Mouse (Mus musculus) kidney, embryonic 14.5 days (tissue): Measurements from ENCODE around the gene Ear2. TPM values are rescaled to one million over a fixed set of nuclear protein-coding genes. Genes with fewer than 3 reads are reported as not detected.
"Not testable (repeated sequence)": the region's sequence is repeated elsewhere in the genome, so short reads cannot be mapped to it uniquely, and the experiment has no call there.

Experiments
- ATAC-seq: fragments of 200-750 bp; cut with Nextera tagmentation; 2 replicates; pipeline ENCODE4 v1.8.0; 2017; ENCODE audit warnings: moderate number of reproducible peaks, mild to moderate bottlenecking, moderate TSS enrichment, moderate library complexity; ENCODE audit not compliant: low FRiP score, low TSS enrichment
- H3K27ac ChIP-seq: fragments of 300-500 bp; sonication (generic); 2 replicates; pipeline ENCODE4 v1.5.1; 2014; ENCODE audit warnings: low read depth, mild to moderate bottlenecking, low read length, moderate library complexity, mixed read lengths
- H3K27me3 ChIP-seq: fragments of 300-500 bp; sonication (generic); 2 replicates; pipeline ENCODE4 v1.6.1; 2014; ENCODE audit warnings: mild to moderate bottlenecking, low read length; ENCODE audit not compliant: control insufficient read depth, insufficient read depth
- H3K36me3 ChIP-seq: fragments of 300-500 bp; sonication (generic); 2 replicates; pipeline ENCODE4 v1.6.1; 2014; ENCODE audit warnings: low read length, mixed read lengths; ENCODE audit not compliant: control insufficient read depth, insufficient read depth
- H3K4me1 ChIP-seq: fragments of 300-500 bp; sonication (generic); 2 replicates; pipeline ENCODE4 v1.6.1; 2014; ENCODE audit warnings: low read length, mixed read lengths; ENCODE audit not compliant: control insufficient read depth, insufficient read depth
- H3K4me2 ChIP-seq: fragments of 300-500 bp; sonication (generic); replicated peaks from 2 replicates; pipeline ENCODE4 v1.6.1; 2014; ENCODE audit warnings: low read depth, mild to moderate bottlenecking, low read length
- H3K4me3 ChIP-seq: fragments of 300-500 bp; sonication (generic); 2 replicates; pipeline ENCODE4 v1.5.1; 2014; ENCODE audit warnings: mild to moderate bottlenecking, low read length
- H3K9ac ChIP-seq: fragments of 300-500 bp; sonication (generic); 2 replicates; pipeline ENCODE4 v1.6.1; 2014; ENCODE audit warnings: low read depth, mild to moderate bottlenecking, low read length, moderate library complexity
- H3K9me3 ChIP-seq: fragments of 300-500 bp; sonication (generic); 2 replicates; pipeline ENCODE4 v1.6.1; 2016; ENCODE audit warnings: low read length; ENCODE audit not compliant: control insufficient read depth
- WGBS: fragments of 180-500 bp; shearing (Covaris S2); extraction: QIAGEN DNeasy Blood & Tissue Kit; methylation state at CpG from one replicate; pipeline ENCODE4 v1.1.7; 2014; 5-methylcytosine and 5-hydroxymethylcytosine counted together
- polyA plus RNA-seq: library from polyadenylated mRNA; unstranded; fragments of >200 nt; fragmentation: Nextera tagmentation; extraction: Ambion mirVana; gene quantifications from 2 replicates; pipeline ENCODE4 v1.2.1, GENCODE M21; 2014

Ear2 gene
- polyA plus RNA-seq, 1 experiment from 2014 or later = not detected

GRCm38 (mm10) chr14:44110981-44111380 is 8.5 kb downstream of the Ear2 start:
- H3K4me1 ChIP-seq = no peaks in the 10 kb centered on the region
- H3K4me3 ChIP-seq = no peak overlapping the region
- no peak overlapping the region for H3K4me2 ChIP-seq
- H3K27ac ChIP-seq = no peak overlapping the region
- no peaks in the 10 kb centered on the region for H3K9me3 ChIP-seq
- no peaks in the 10 kb centered on the region for H3K27me3 ChIP-seq
- ATAC-seq = no peak
- no peaks in the 10 kb centered on the region for H3K36me3 ChIP-seq
- H3K9ac ChIP-seq = no peak overlapping the region

- not testable (repeated sequence) for H3K9me3 ChIP-seq, H3K4me1 ChIP-seq, H3K27ac ChIP-seq, H3K4me2 ChIP-seq, H3K4me3 ChIP-seq, ATAC-seq, H3K36me3 ChIP-seq, H3K9ac ChIP-seq, H3K27me3 ChIP-seq
- 81% methylated on average over 3 of the region's 4 CpGs for WGBS
Measured at GRCm38 (mm10) chr14:44123551-44123950, 21.1 kb downstream of the Ear2 start, which contains the start of gene Gm3327. Gm3327 (plus strand) TSS chr14:44123851.

Other genes with a start within 250 kb of the Ear2 start
- not detected in 2 replicates for gene Ear1, start 227.1 kb upstream of the Ear2 start, polyA plus RNA-seq
- gene Ear10, start 179.1 kb upstream of the Ear2 start, polyA plus RNA-seq = not detected in 2 replicates
- gene Gm8113, start 177.3 kb upstream of the Ear2 start, polyA plus RNA-seq = 21.1 and 27.7 TPM in 2 replicates
- gene Ang5, start 145.6 kb upstream of the Ear2 start, polyA plus RNA-seq = not detected in 2 replicates
- gene Ang6, start 100.4 kb upstream of the Ear2 start, polyA plus RNA-seq = not detected in 2 replicates
- gene Gm3327, start 21.2 kb downstream of the Ear2 start, polyA plus RNA-seq = not detected in 2 replicates
- gene Gm8212, start 95.0 kb downstream of the Ear2 start, polyA plus RNA-seq = not detected in 2 replicates
- gene 4930503E14Rik, start 110.6 kb downstream of the Ear2 start, polyA plus RNA-seq = not detected in 2 replicates
- gene Gm8220, start 182.9 kb downstream of the Ear2 start, polyA plus RNA-seq = not detected in 2 replicates
- not detected in 2 replicates for gene Gm5930, start 235.9 kb downstream of the Ear2 start, polyA plus RNA-seq